Mouse (Mus musculus) brain, adult 2 months (tissue): Measurements from ENCODE around the gene Impdh1.

ENCODE experiments used
- DNase-seq: peaks from one replicate; pipeline ENCODE4 v3.0.0; 2011; ENCODE audit warnings: low read depth, low spot score

Gene Impdh1

DNA sequence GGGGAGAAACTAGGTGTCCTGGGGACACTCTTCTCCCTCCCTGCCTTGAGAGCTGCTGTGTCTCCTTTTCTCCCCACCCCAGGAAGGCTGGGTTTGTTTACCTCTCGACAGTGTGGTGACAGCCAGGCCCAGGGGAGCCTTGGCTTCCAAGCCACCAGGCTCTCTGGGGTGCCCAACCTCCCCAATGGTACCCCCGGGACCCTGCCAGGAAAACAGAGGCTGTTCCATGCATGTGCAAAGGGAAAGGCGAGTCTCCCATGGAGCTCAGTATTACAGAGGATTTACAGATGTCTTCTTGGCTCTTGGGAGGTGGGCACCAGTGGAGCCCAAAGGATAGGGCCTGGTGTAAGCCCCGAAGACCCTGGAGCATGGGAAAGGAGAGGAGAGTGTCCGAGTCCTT, 2.7 kb downstream of the Impdh1 start:
- no peak for DNase-seq

DNA sequence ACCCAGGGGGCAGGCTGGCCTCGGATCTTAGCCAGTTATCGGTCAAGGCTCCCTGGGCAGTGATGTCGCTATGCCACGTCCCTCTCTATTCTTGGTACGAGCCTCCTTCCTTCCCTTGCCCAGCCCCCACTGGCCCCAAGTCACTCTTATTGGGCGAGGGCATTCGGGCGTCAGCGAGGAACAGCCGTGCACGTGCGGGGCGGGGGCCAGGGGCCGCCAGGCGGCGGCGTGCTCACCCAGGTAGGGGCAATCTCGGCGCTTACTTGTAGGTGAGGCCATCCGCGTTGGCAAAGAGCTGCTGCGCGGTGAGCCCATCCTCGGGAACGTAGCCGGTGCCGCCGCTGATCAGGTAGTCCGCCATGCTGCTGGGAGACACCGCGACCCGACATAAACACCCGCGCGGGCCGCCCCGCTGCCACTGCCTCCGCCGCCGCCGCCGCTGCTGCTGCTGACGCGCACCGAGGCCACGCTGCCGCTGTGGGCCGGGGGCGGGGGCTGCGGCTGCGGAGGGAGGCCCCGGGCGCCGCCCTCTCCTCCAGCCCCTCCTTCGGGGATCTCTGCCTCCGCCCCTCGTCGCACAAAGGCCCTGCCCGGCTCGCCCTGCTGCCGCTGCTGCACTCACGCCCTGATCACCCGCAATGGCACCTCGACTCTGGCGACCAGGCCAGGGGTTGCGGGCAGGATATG, 4.2 kb downstream of the Impdh1 start:
- peak; percentile 87 for DNase-seq

DNA sequence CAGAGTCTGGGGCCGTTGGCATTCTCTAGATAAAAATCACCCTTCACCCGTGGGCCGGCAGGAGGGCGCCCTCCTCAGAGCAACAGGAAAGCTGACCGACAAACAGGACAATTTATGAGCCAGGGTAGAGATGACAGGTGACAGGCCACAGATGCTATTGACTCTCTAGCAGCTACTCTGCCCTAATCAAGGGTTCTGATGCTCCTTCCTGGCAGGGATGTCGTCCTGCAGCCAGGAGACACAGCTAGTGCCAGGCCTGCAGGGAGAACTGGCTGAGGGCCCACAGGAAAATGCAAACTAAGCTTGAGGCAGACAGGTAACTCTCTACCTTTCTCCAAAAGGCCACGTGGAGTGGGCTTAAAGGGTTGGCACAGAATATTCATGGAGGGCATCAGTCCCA, 5.0 kb downstream of the Impdh1 start:
- DNase-seq, result peak; percentile 76

DNA sequence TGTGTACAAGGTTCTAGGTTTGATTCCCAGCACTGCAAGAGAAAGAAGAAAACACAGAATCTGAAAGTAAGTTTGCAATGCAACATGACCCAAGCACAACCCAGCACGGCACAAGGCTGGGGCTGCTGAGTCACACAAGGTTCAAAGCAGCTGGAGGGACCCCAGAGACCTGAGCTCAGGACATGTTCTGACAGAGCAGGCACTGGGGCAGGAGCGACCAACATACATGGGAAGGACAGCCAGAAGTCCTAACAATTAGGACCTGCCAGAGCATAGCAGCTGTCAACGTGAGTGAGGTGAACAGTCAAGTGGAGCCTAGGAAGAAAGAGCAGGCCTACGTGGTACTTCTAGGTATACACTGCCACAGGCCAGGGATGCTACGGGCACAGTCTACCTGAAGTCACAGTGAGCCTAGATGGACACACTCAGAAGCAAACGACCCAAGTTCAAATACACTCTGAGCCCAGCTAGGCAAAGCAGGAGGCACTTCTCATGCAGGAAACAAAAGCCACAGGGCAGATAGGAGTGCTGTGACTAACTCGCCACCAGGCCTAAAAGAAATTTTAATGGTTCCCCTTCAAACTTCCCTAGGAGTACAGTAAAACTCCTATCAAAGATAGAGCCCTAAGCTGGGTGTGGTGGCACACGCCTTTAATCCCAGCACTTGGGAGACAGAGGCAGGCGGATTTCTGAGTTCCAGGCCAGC, 5.8 kb downstream of the Impdh1 start:
- DNase-seq, result no peak

DNA sequence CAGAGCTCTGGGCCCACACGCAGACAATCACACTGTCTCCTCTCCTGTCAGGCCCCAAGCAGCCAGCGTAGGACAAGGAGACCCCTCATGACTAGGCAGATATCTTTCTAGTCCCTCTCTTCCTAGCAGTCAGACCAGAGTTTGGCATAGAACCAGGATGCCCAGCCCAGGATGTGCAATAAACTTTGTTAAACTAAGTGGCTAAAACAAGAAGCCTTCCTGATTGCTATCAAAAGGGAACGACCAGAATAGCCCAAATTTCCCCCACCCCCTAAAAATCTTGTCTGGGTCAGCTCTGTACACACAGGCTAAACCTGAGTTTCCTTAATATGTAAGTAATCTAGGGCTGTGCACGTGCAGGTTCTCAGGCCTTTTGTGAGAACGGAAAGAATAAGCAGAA, 8.0 kb downstream of the Impdh1 start:
- no peak for DNase-seq

DNA sequence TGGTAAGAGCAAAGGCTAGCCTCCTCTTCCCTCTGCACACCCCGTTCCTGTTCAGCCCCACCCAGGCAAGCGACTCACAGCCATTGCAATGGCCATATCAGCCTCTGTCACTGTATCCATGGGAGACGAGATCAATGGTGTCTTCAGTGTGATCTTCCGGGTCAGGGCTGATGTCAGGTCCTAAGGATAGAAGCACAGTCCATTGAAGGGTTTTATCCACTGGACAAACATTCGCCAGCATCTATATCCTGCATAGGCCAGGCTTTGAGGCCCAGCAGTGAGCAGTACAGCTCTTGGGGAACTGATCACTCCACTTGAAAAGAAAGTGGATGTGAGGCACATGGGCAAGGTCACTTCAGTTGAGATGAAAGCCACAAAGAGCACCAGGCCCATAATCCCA, 9.1 kb downstream of the Impdh1 start:
- no peak for DNase-seq

DNA sequence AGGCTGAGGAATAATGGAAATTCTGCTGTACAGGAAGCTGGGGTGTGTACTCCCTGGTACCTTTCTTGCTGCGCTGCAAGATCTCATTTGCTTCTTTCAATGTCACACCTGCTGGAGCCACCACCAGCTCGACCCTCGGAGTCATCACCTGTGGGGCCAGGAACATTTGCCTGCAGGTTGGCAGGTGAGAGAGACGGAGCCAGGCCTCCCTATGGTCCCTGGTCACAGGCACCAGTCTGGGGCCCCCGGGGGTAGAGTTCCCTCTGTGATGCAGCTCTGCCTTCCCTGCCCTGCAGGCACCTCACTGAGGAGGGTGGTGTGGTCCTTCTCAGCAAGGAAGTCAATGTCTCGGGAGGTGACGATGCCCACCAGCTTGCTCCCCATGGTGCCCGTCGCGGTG, 10.2 kb downstream of the Impdh1 start:
- DNase-seq, result no peak

DNA sequence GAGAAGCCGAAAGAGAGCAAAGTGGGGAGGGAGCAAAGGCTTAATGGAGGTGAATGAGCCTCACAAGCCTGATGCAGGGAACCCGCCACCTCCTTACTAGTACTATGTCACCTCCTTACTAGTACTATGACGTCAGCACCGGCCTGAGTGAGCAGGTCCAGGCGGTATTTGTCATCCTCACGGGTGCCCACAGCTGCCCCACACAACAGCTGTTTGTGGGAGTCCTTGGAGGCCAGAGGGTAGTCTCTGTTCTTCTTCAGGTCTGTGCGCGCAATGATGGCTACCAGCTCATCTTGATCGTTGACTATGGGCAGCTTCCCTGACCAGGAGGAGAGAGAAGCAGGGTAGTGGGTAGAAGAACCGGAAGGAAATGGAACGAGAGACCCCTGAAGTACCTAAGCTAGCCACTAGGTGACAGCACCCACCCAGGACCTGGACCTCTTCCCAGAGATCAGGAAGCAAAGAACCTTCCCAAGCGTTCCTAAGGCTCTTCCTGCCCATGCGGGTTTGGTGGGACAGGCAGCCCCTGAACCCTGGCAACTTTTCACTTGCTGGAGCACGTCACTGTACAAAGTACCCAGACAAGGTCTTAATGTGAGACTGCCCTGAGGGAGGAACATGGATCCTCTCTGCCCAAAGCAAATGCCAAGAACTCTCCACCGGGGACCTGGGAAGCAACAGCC, 11.1 kb downstream of the Impdh1 start:
- DNase-seq, result peak; percentile 53

DNA sequence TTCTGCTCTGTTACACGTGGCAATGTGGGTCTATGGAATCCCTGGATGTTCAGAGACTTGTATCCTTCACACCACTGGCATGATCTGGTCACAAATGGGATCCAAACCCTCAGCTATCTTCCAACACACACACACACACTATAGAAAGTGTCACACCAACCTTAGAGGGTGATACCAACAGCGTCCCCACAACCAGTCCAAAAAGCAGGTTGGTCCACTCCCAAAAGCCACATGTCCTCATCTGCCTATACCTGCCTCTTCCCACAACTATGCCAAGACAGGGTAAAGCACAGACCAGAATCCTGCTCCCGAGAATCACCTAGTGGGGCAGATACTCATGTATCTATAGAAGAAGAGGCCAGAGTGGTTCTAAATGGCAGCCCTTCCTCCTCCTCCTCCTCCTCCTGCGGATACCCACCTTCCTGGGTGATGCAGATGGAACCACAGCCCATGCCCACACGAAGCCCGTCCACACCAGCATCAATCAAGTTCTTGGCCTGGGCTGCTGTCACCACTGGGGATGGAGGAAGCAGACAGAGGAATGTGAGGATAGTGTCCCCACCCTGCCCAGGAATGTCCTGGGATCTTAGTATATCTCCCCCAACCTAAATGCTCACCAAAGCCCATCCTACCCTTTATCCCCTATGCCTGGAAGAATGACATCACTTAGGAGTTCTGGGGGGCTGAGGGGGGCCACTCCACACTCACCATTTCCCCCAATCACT, 12.1 kb downstream of the Impdh1 start:
- DNase-seq, result no peak

DNA sequence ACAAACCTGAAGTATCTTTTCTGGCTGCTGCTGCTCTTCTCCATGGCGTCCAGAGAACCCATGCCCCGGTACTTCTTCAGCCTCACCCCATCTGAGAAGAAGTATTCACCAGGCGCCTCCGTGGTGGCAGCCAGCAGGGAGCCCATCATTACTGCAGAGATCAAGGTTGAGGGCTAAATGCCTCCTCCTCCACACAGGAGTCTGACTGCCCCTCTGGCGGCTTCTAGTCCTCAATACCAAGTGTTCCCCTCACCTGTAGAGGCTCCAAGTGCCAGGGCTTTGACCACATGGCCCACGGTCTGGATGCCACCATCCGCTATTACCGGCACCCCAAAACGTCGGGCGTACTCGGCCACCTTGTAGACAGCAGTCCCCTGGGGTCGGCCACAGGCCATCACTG, 13.1 kb downstream of the Impdh1 start:
- DNase-seq, result no peak

DNA sequence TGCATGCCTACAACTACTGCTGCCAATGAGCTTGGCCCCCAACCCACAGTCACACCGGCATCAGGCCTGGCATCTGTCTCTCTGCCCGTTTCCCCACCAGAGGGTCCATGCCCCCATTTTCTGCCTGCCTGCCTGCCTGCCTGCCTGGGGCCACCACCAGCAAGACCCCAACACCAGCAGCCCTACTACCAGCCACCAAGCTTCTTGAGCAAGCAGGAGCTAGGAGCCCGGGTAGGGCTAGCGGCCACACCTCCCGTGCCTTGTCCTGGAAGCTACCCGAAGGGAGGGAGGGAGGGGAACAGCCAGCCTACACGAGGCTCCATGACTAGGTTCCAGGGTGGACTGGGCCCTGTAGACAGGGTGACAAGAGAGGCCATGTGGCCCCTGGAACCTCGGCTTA, 14.2 kb downstream of the Impdh1 start:
- DNase-seq, result no peak

DNA sequence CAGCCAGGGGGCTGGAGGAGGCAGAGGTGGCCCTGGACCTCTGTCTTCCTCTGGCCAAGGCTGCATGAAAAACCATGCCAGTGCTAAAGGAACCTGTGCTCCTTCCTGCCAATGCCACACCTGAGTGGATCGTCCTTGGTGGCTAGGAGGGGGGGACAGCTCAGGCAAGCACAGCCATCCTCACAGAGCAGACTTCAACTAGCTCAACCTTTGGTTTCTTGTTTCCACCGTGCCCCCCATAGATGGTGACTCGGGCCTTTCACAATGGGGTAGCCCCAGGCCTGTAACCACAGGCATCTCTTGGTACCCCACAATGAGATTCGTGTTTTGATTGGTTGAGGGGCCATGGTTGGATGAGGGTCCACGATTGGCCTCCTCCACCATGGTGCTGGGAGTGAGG, 14.8 kb downstream of the Impdh1 start:
- DNase-seq, result no peak

DNA sequence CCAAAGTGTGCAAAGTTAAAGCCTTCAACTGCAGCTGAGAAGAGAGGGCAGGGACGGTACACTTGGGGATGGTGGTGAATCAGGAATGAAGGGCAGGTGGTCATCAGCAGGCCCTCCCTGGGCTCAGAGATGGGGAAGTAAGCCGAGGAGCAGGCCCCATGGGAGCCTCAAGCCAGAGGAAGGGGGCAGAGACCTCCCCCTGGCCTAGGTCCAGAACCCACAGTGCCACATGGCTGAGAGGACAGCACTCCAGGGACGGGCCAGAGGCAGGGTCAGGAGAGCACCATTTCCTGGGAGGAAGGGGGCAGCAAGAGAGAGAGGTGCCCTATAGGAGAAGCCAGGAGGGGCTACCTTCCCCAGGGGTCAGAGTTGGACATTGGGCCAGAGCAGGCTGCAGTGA, 15.7 kb downstream of the Impdh1 start:
- no peak for DNase-seq

DNA sequence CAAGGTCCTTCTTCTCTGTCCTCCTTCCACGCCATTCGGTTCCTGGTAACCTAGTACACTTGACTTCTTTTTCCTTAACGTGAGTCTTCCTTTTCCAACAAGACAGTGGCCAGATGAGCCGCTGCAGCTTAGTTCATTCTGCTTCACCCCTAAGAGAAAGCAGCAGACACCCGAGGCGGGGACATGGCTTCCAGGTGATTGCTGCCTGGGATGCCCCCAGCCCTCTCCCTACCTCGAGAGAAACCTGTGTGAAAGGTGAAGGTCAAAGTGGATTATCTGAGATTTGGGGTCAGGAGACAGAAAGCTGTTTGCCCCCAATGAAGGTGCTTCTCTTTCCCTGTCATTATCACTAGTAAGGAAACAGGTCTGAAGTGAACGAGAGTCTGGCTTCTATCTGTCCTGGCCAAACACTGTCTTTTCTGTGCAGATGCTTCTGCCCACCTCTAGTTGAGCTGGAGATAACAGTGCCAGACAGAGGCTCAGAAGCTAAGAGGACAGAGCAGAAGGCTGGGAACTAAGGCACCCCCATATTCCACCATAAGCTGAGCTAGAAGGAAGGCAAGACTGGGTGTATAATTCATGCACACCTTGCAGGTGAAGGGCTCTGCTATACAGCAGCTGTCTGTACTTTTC, 16.8 kb downstream of the Impdh1 start:
- no peak for DNase-seq

DNA sequence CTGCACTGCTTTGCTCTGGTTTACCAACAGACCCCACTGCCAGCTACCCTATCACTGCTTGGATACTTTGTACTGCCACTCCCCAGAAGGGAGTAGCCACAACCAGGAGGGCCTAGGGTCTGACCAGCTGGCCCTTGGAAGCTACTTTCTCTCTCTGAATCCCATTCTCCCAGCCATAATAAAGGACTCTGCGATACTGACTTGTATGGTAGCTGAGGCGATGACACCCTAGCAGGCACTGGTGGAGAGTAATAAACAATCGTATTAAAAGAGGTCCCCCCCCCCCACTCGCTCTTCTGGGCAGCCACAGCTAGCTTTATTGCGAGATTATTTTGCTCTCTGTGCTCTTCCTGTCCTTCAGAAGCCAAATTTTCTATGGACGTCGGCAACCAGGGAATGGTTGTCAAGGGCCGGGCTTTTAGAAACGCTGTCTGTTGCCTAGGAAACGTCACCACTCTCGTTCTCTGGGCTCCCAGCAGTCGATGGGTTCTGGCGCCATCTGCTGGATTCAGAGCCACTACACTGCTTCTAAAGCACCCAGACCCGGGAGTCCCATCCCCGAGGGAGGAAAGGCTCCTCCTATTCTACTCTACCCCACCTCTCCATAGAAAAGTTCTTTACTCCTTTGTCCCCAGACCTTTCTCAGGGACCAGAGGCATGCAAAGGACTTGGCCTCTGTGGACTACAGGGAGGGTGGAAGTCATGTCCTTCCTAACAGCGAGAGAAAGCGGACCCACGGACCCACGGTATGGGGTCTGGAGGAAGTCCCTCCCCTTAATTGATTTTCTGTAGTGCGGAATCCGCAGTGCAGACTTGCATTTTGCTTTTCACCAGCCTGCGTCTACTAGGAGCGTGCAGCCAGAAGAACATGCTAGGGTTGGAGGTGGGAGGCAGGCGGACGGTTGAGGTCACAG, 17.6 kb downstream of the Impdh1 start:
- DNase-seq, result peak; percentile 96

DNA sequence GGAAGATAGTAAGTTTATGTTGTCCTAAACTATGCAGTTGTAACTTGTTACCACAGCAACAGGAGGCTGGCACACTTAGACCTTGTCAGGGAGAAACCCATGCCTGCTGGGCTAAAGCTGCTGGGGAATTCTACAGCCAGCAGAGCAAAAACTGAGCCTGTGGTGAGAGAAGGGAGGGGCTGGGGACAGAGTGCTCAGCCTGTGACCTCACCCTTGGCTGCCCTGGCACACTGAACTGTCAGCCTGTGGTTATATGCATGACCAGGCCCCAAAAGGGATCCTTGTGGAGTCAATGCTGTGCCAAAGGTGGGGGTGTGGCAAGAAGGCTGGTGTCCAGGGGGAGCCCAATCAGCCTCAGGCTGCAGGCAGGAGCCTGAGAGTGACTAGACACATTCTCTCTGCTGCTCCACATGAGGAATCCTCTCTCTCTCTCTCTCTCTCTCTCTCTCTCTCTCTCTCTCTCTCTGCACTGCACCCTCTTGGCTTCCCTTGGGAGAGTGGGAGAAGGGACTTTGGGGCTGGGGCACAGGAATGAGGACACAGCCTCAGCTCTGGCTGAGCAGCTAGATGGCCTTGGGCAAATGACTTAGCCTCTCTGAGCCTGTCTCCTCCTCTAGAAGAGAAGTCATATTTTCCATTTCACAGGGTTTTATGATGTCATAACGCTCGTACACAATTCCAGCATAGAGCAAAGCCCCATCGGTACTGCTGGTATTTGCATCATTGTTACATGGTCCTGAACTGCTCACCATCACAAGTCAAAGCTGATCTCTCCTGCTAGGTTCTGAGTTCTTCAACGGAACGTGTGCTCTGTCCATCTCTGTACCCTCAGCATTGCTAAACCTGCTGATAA, 20.1 kb downstream of the Impdh1 start:
- no peak for DNase-seq

DNA sequence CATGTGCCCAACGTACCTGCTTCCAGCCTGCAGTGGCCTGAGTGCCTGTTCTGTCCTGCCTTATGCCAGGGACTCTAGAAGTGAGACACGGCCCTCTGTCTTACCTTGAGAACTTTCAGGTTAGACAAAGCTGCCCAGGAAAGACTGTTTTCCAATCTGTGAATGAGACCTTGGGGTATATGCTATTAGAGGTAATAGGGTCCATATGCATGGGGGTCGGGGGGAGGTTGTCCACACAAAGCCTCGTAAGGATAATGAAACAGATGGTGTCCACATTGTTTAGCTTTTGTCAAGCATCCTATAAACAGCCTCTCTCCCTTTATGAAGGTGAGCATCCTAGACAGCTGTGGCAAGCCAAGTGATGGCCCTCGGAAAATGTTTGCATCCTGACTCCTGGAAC, 21.0 kb downstream of the Impdh1 start:
- no peak for DNase-seq

DNA sequence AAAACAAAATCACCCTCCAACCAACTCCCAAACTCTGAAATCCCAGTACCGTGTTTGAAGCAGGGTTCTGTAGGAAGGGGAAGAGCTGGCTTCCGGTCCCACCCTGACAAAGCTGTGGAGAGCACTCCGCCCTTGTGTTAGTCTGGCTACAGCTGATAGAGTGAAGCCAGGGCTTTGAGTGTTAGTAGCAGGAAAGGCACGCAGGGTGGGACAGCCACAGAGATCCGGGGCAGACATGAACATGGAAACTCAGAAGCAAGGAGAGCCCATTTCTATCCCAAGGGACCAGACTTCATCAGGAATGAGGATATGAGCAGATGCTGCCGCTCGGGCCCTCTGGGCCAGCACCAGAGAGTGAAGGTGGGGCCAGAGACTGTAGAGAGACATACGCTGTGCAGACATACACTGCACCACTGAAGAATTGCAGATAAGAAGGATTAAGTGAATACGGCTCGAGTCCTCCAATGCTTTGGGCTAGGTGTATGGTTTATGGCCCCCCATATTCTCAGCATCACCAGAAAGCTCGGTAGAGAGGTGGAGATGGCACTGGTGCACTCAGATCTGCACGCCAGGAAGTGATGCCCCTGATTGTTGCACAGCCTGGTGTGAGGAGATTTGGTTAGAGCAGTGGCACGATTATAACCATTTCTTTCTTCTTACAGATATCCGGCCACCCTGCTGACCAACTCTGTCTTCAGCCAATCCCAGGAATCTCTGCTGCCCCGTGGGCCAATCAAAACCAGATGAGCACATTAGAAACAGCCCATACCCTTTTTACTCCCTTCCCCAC, 22.0 kb downstream of the Impdh1 start:
- DNase-seq, result no peak

DNA sequence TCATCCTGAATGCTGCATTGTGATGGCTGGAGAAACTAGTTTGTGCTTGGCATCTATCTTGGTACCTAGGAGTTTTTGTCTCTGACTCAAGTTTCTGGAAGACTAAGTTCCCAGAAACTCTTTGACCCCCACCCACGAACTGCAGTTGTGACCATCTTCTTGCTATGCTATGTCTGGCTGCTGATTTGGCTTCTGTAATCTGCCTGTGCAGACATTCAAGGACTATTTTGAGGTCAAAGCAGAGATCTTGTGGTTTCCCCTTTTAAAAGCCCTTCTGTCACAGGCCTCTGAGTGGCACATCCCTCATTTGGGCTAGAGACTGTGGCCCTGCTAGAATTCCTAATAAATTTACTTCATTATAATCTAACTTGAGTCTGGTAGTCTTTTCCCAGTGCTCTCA, 28.2 kb downstream of the Impdh1 start:
- no peak for DNase-seq
